ENCODE assay signal across 8 mouse cellular contexts in genomic region chr14:67993611-67994051, GRCm38 (mm10).
A peak's percentile ranks its signal among the peaks of the same experiment; 100 is the strongest.
DNase-seq lines count a peak whose midpoint lies in the region; ATAC-seq lines count a peak whose summit lies in the region.

No protein-coding gene starts in this region.

- H3K4me1 ChIP-seq in heart, embryonic 13.5 days, result no peaks in the 10 kb centered on the region
- peaks cover 3% of the 10 kb centered on the region; the same call in 1 of the 2 replicates for H3K4me1 ChIP-seq in embryonic facial prominence, embryonic 13.5 days
- H3K4me1 ChIP-seq in hindbrain, embryonic 12.5 days, result peaks cover 6% of the 10 kb centered on the region; the same call in 1 of the 2 replicates
- no peaks in the 10 kb centered on the region; the same call in 1 of the 2 replicates for H3K4me1 ChIP-seq in midbrain, embryonic 15.5 days

- no peaks in the 10 kb centered on the region for H3K9me3 ChIP-seq in heart, embryonic 13.5 days
- H3K9me3 ChIP-seq in embryonic facial prominence, embryonic 13.5 days, result no peaks in the 10 kb centered on the region
- no peaks in the 10 kb centered on the region for H3K9me3 ChIP-seq in hindbrain, embryonic 12.5 days (replicated peaks)
- no peaks in the 10 kb centered on the region for H3K9me3 ChIP-seq in midbrain, embryonic 15.5 days

- H3K4me3 ChIP-seq in heart, embryonic 13.5 days, result 0 out of 2 replicates have a peak overlapping the region, but pooled peaks have one; percentile 2
- no peak overlapping the region for H3K4me3 ChIP-seq in embryonic facial prominence, embryonic 13.5 days
- H3K4me3 ChIP-seq in hindbrain, embryonic 12.5 days, result no peak overlapping the region
- no peak overlapping the region for H3K4me3 ChIP-seq in midbrain, embryonic 15.5 days

- no peaks in the 10 kb centered on the region for H3K36me3 ChIP-seq in heart, embryonic 13.5 days
- H3K36me3 ChIP-seq in embryonic facial prominence, embryonic 13.5 days, result no peaks in the 10 kb centered on the region
- H3K36me3 ChIP-seq in hindbrain, embryonic 12.5 days, result no peaks in the 10 kb centered on the region
- no peaks in the 10 kb centered on the region for H3K36me3 ChIP-seq in midbrain, embryonic 15.5 days (replicated peaks)

- WGBS in heart, embryonic 13.5 days, result 48% methylated on average over 13 of the region's 13 CpGs
- WGBS in embryonic facial prominence, embryonic 13.5 days, result 64% methylated on average over 13 of the region's 13 CpGs
- 62% methylated on average over 13 of the region's 13 CpGs for WGBS in hindbrain, embryonic 12.5 days
- WGBS in midbrain, embryonic 15.5 days, result 60% methylated on average over 13 of the region's 13 CpGs

- H3K4me2 ChIP-seq in heart, embryonic 13.5 days, result peak overlapping the region; percentile 47
- peak overlapping the region; percentile 35; the same call in 1 of the 2 replicates for H3K4me2 ChIP-seq in embryonic facial prominence, embryonic 13.5 days
- H3K4me2 ChIP-seq in hindbrain, embryonic 12.5 days (replicated peaks), result peak overlapping the region; percentile 30
- H3K4me2 ChIP-seq in midbrain, embryonic 15.5 days, result peak overlapping the region; percentile 39

- no peak overlapping the region for H3K27ac ChIP-seq in heart, embryonic 13.5 days (replicated peaks)
- H3K27ac ChIP-seq in embryonic facial prominence, embryonic 13.5 days, result no peak overlapping the region
- no peak overlapping the region for H3K27ac ChIP-seq in hindbrain, embryonic 12.5 days
- no peak overlapping the region for H3K27ac ChIP-seq in midbrain, embryonic 15.5 days

- H3K9ac ChIP-seq in heart, embryonic 13.5 days, result no peak overlapping the region
- no peak overlapping the region for H3K9ac ChIP-seq in embryonic facial prominence, embryonic 13.5 days
- H3K9ac ChIP-seq in hindbrain, embryonic 12.5 days, result no peak overlapping the region
- no peak overlapping the region for H3K9ac ChIP-seq in midbrain, embryonic 15.5 days

- no peak for ATAC-seq in heart, embryonic 13.5 days (ENCODE audit: extremely low read depth, insufficient number of reproducible peaks, low FRiP score, low TSS enrichment)
- no peak for ATAC-seq in embryonic facial prominence, embryonic 13.5 days (ENCODE audit: insufficient number of reproducible peaks, insufficient read depth, low FRiP score, low TSS enrichment, low read depth)
- no peak for ATAC-seq in hindbrain, embryonic 12.5 days (ENCODE audit: low FRiP score)
- no peak for ATAC-seq in midbrain, embryonic 15.5 days (replicated peaks)

- no peak for DNase-seq in heart, adult 8-10 months (ENCODE audit: low spot score)
- DNase-seq in urinary bladder, adult 2 months (ENCODE audit: low spot score), result no peak
- DNase-seq in yolk sac, embryonic 10.5 days (ENCODE audit: low spot score), result no peak
- DNase-seq in cerebellum, postnatal 14 days, result no peak

- H3K27me3 ChIP-seq in heart, embryonic 13.5 days (replicated peaks), result peaks cover 7% of the 10 kb centered on the region; the same call in 1 of the 2 replicates
- peaks cover 13% of the 10 kb centered on the region for H3K27me3 ChIP-seq in embryonic facial prominence, embryonic 13.5 days
- no peaks in the 10 kb centered on the region for H3K27me3 ChIP-seq in hindbrain, embryonic 12.5 days
- no peaks in the 10 kb centered on the region for H3K27me3 ChIP-seq in midbrain, embryonic 15.5 days (replicated peaks)
